Mouse (Mus musculus): ENCODE data around the gene Ndufv1.
A peak's percentile ranks its signal among the peaks of the same experiment; 100 is the strongest.
"Not testable (repeated sequence)": the region's sequence is repeated elsewhere in the genome, so short reads cannot be mapped to it uniquely, and the experiment has no call there.

Ndufv1 gene

DNA sequence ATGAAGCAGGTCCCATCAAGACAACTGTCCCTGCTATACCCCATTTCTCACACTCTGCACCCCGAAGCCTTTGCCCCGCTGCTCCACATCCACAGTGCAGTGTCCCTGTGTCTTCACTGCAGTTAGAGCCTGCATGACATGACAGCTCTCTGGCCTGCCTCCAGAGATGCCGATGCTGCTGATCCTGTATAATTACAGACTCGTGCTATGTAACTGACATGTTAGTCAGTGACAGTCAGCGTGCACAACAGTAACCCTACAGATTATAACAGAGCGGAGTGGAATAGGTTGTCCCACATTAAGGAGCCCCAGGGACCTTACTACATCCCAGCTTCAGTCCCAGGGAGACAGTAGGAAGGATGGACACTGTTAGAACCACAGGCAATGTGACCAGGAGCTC, 38.0 kb downstream of the Ndufv1 start:
- not testable (repeated sequence) for DNase-seq (ENCODE audit: low spot score)

DNA sequence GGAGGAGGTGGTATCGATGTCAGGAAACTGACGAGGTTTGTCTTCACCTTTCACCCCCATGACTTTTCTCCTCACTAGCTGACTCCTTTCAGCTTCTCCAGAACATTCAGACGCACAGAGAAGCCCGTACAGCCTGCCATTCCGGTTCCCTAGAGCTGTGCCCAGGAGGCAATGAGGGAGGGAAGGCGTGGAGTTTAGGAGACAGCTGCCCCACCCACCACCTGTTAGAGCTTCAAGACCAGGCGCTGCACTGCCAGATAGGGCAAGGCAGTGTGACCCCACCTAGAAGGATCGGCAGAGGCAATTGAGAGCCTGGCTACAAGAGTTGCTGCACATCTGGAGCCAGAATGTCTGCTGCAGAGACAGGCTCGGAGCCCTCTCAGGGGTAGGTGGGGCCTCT, 40.4 kb downstream of the Ndufv1 start, which contains the start of gene Aldh3b2:
Aldh3b2 (plus strand) TSS at position 100 of the 400 bp plus-strand sequence.
- peak; percentile 41 for DNase-seq (ENCODE audit: low spot score)

DNA sequence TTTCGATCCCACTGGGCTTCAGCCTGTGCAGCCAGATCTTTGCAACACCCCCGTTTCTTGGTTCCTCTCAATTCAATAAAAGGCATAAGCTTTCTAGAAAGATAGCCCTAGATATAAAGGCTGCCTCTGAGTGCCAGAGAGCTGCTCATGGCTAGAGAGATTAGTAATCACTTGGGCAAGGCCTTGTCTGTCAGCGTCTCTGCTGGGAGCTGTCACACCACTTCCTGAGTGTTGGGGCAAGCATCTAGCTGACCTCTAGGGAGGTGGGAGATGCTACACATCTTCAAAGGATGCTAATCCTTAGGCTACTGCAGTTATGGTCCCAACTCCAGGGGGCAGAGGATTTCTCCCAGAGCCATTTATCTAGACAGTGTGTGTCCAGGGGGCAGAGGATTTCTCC, 45.3 kb downstream of the Ndufv1 start:
- DNase-seq (ENCODE audit: low spot score): no peak

- DNase-seq (ENCODE audit: low spot score): no peak
Observed at GRCm38 (mm10) chr19:3966330-3967075, 46.1 kb downstream of the Ndufv1 start.

GRCm38 (mm10) chr19:3964030-3964429, 48.6 kb downstream of the Ndufv1 start:
- DNase-seq (ENCODE audit: low spot score): no peak

- DNase-seq (ENCODE audit: low spot score): no peak
Observed at GRCm38 (mm10) chr19:3962469-3962868, 50.1 kb downstream of the Ndufv1 start.

DNA sequence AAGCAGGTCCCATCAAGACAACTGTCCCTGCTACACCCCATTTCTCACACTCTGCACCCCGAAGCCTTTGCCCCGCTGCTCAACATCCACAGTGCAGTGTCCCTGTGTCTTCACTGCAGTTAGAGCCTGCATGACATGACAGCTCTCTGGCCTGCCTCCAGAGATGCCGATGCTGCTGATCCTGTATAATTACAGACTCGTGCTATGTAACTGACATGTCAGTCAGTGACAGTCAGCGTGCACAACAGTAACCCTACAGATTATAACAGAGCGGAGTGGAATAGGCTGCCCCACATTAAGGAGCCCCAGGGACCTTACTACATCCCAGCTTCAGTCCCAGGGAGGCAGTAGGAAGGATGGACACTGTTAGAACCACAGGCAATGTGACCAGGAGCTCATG, 50.8 kb downstream of the Ndufv1 start:
- not testable (repeated sequence) for DNase-seq (ENCODE audit: low spot score)

DNA sequence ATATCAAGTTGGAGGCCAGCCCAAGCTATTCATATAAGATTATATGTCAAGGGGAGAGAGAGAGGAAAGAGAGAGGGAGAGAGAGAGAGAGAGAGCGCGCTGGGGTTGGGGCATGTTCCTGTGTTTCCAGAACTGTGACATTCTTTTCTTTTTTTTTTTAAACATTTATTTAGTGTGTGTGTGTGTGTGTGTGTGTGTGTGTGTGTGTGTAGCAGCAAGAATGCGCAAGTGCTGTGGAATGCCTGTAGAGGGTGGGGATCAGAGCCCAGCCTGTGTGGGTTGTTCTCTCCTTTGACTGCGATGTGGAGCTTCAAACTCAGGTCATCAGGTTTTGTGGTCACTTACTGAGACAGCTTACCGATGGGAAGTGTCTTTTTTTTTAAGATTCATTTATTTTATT, 52.4 kb downstream of the Ndufv1 start:
- DNase-seq (ENCODE audit: low spot score): no peak

- no peak for DNase-seq (ENCODE audit: low spot score)
Observed at GRCm38 (mm10) chr19:3959030-3959429, 53.6 kb downstream of the Ndufv1 start.

- no peak for DNase-seq (ENCODE audit: low spot score)
Observed at GRCm38 (mm10) chr19:3958470-3958869, 54.1 kb downstream of the Ndufv1 start, which contains the start of gene Aldh3b3. TSS of gene Aldh3b3 (plus strand) at chr19:3958645.

Measured in spleen, adult 12 weeks (tissue).